Mouse (Mus musculus) limb, embryonic 14.5 days (tissue): ENCODE data around the gene Apba2. TPM values are rescaled to one million over a fixed set of nuclear protein-coding genes. Genes with fewer than 3 reads are reported as not detected.
A peak's percentile ranks its signal among the peaks of the same experiment; 100 is the strongest.

ENCODE experiments used
- ATAC-seq: fragments of 200-750 bp; cut with Nextera tagmentation; 2 replicates; pipeline ENCODE4 v1.8.0; 2017; ENCODE audit warnings: low read depth, moderate number of reproducible peaks, moderate TSS enrichment; ENCODE audit not compliant: low FRiP score
- DNase-seq: peaks from one replicate; pipeline ENCODE4 v3.0.0-alpha.2; 2015; ENCODE audit warnings: low spot score
- H3K27ac ChIP-seq: fragments of 300-500 bp; sonication (generic); replicated peaks from 2 replicates; pipeline ENCODE4 v1.5.1; 2014; ENCODE audit warnings: low read depth, mild to moderate bottlenecking, low read length, moderate library complexity, mixed read lengths
- H3K27me3 ChIP-seq: fragments of 300-500 bp; sonication (generic); 2 replicates; pipeline ENCODE4 v1.6.1; 2014; ENCODE audit warnings: low read length, mixed read lengths; ENCODE audit not compliant: control insufficient read depth, insufficient read depth
- H3K36me3 ChIP-seq: fragments of 300-500 bp; sonication (generic); 2 replicates; pipeline ENCODE4 v1.6.1; 2014; ENCODE audit warnings: mild to moderate bottlenecking, low read length, moderate library complexity, mixed read lengths; ENCODE audit not compliant: control insufficient read depth, insufficient read depth
- H3K4me1 ChIP-seq: fragments of 300-500 bp; sonication (generic); 2 replicates; pipeline ENCODE4 v1.6.1; 2014; ENCODE audit warnings: antibody characterized with exemption, low read length, mixed read lengths; ENCODE audit not compliant: control insufficient read depth, insufficient read depth
- H3K4me2 ChIP-seq: fragments of 300-500 bp; sonication (generic); replicated peaks from 2 replicates; pipeline ENCODE4 v1.6.1; 2014; ENCODE audit warnings: low read depth, mild to moderate bottlenecking, low read length, moderate library complexity; ENCODE audit not compliant: severe bottlenecking
- H3K4me3 ChIP-seq: fragments of 300-500 bp; sonication (generic); replicated peaks from 2 replicates; pipeline ENCODE4 v1.5.1; 2014; ENCODE audit warnings: low read length
- H3K9ac ChIP-seq: fragments of 300-500 bp; sonication (generic); 2 replicates; pipeline ENCODE4 v1.6.1; 2014; ENCODE audit warnings: mild to moderate bottlenecking, low read depth, low read length, moderate library complexity; ENCODE audit not compliant: severe bottlenecking
- H3K9me3 ChIP-seq: fragments of 300-500 bp; sonication (generic); 2 replicates; pipeline ENCODE4 v1.6.1; 2016; ENCODE audit warnings: low read length; ENCODE audit not compliant: control insufficient read depth
- POLR2A ChIP-seq: fragments of 200-500 bp; IDR thresholded peaks from 2 replicates; pipeline ENCODE4 v1.8.0; 2012; ENCODE audit warnings: inconsistent platforms, mild to moderate bottlenecking, moderate library complexity, borderline replicate concordance; ENCODE audit not compliant: insufficient read depth, insufficient read length; ENCODE audit errors: extremely low read depth
- WGBS: fragments of 180-500 bp; shearing (Covaris S2); extraction: QIAGEN DNeasy Blood & Tissue Kit; methylation state at CpG from one replicate; pipeline ENCODE4 v1.1.7; 2014; 5-methylcytosine and 5-hydroxymethylcytosine counted together
- polyA plus RNA-seq, 2 experiments: library from polyadenylated mRNA; depleted of rRNA in 1 of 2; stranded (reverse) in 1 of 2; unstranded in 1 of 2; fragments of >200 nt; fragmentation: Nextera tagmentation in 1 of 2; extraction: Ambion mirVana in 1 of 2; gene quantifications; 2 replicates each; pipeline versions ENCODE4 v1.2.1 to v1.2.3; 2012 to 2014

The Apba2 gene
- polyA plus RNA-seq, 2 experiments: 7.4 to 10.3 TPM

GRCm38 (mm10) chr7:64688115-64688817 is 186.8 kb downstream of the Apba2 start:
- Histone ChIP-seq H3K4me1 (peaks cover 3% of the 10 kb centered on the region; the same call in 1 of the 2 replicates), H3K36me3 (no peaks in the 10 kb centered on the region), H3K27ac (no peak overlapping the region), H3K9me3 (no peaks in the 10 kb centered on the region; the same call in 1 of the 2 replicates), H3K4me2 (no peak overlapping the region), H3K4me3 (no peak overlapping the region), H3K9ac (no peak overlapping the region), H3K27me3 (no peaks in the 10 kb centered on the region)
- 10% methylated on average over 14 of the region's 14 CpGs for WGBS
- no peak for ATAC-seq
- no peak for TF ChIP-seq POLR2A
- no peak for DNase-seq

GRCm38 (mm10) chr7:64691831-64692230 is 190.3 kb downstream of the Apba2 start:
- 96% methylated on average over 2 of the region's 2 CpGs for WGBS
- Histone ChIP-seq H3K9me3 (no peaks in the 10 kb centered on the region), H3K4me2 (no peak overlapping the region), H3K4me1 (peaks cover 4% of the 10 kb centered on the region; the same call in 1 of the 2 replicates), H3K27me3 (no peaks in the 10 kb centered on the region), H3K9ac (no peak overlapping the region), H3K4me3 (no peak overlapping the region), H3K27ac (no peak overlapping the region), H3K36me3 (no peaks in the 10 kb centered on the region)
- TF ChIP-seq POLR2A: no peak
- no peak for DNase-seq
- no peak for ATAC-seq

GRCm38 (mm10) chr7:64694937-64695336 is 193.4 kb downstream of the Apba2 start:
- TF ChIP-seq POLR2A: no peak
- Histone ChIP-seq H3K4me3 (no peak overlapping the region), H3K36me3 (no peaks in the 10 kb centered on the region), H3K4me2 (no peak overlapping the region), H3K27ac (no peak overlapping the region), H3K9me3 (no peaks in the 10 kb centered on the region), H3K4me1 (peaks cover 4% of the 10 kb centered on the region; the same call in 1 of the 2 replicates), H3K27me3 (no peaks in the 10 kb centered on the region), H3K9ac (no peak overlapping the region)
- WGBS: 95% methylated on average over 6 of the region's 6 CpGs
- DNase-seq: no peak
- no peak for ATAC-seq

- no peak overlapping the region for H3K4me3 ChIP-seq
- no peak overlapping the region for H3K4me2 ChIP-seq
- no peaks in the 10 kb centered on the region for H3K9me3 ChIP-seq
- 46% methylated on average over 14 of the region's 14 CpGs for WGBS
- TF ChIP-seq POLR2A: no peak
- ATAC-seq (peak; percentile 23; the same call in 1 of the 2 replicates), DNase-seq (peak; percentile 3)
- H3K27ac ChIP-seq: no peak overlapping the region
- no peak overlapping the region for H3K9ac ChIP-seq
- H3K27me3 ChIP-seq: no peaks in the 10 kb centered on the region
- peaks cover 4% of the 10 kb centered on the region; the same call in 1 of the 2 replicates for H3K4me1 ChIP-seq
- no peaks in the 10 kb centered on the region for H3K36me3 ChIP-seq
Measured at GRCm38 (mm10) chr7:64696521-64697281, 195.2 kb downstream of the Apba2 start.

GRCm38 (mm10) chr7:64697791-64698337 is 196.4 kb downstream of the Apba2 start:
- Histone ChIP-seq H3K36me3 (no peaks in the 10 kb centered on the region), H3K9me3 (no peaks in the 10 kb centered on the region), H3K27ac (no peak overlapping the region), H3K4me1 (peaks cover 4% of the 10 kb centered on the region; the same call in 1 of the 2 replicates), H3K9ac (no peak overlapping the region), H3K27me3 (no peaks in the 10 kb centered on the region), H3K4me3 (no peak overlapping the region), H3K4me2 (no peak overlapping the region)
- 88% methylated on average over 6 of the region's 6 CpGs for WGBS
- ATAC-seq (no peak), DNase-seq (no peak)
- no peak for TF ChIP-seq POLR2A
